Mouse (Mus musculus) ES-E14 (cell line): ENCODE measurements at regions not wholly inside any gene's neighbourhood (a gene's known extent, or its start where the extent isn't known, plus 50 kb on each side); places are given as distances from the start of the nearest gene placed in this dataset.

Experiments used
- DNase-seq: peaks from one replicate; pipeline ENCODE4 v3.0.0-alpha.2; 2013; ENCODE audit warnings: low read depth, low spot score
- H3K27ac ChIP-seq: 2 replicates; pipeline ENCODE4 v1.5.1; 2012; ENCODE audit warnings: low read depth, mild to moderate bottlenecking, low read length, moderate library complexity, mixed read lengths; ENCODE audit not compliant: poor library complexity, insufficient read depth, severe bottlenecking
- H3K36me3 ChIP-seq: 2 replicates; pipeline ENCODE4 v1.6.1; 2012; ENCODE audit warnings: mild to moderate bottlenecking, low read length, moderate library complexity, mixed read lengths; ENCODE audit not compliant: control insufficient read depth, poor library complexity, insufficient read depth, severe bottlenecking
- H3K4me1 ChIP-seq, 2 experiments: fragments of 150-350 bp in 1 of 2; sonication (generic) in 1 of 2; 2 replicates each; pipeline ENCODE4 v1.6.1; 2012; ENCODE audit warnings: low read length in 2 of 2, mild to moderate bottlenecking in 1 of 2, mixed read lengths in 1 of 2; ENCODE audit not compliant: control insufficient read depth in 2 of 2, insufficient read depth in 2 of 2, poor library complexity in 1 of 2
- H3K4me3 ChIP-seq, 2 experiments: fragments of 150-350 bp in 1 of 2; sonication (generic) in 1 of 2; 2 replicates each; pipeline ENCODE4 v1.5.1; 2012; ENCODE audit warnings: low read length in 2 of 2, low read depth in 1 of 2, mild to moderate bottlenecking in 1 of 2, mixed read lengths in 1 of 2; ENCODE audit not compliant: insufficient read depth in 1 of 2, poor library complexity in 1 of 2, severe bottlenecking in 1 of 2
- H3K9ac ChIP-seq: 2 replicates; pipeline ENCODE4 v1.6.1; 2012; ENCODE audit warnings: low read depth, mild to moderate bottlenecking, low read length, mixed read lengths; ENCODE audit not compliant: poor library complexity, insufficient read depth, severe bottlenecking
- H3K9me3 ChIP-seq: fragments of 150-350 bp; sonication (generic); 2 replicates; pipeline ENCODE4 v1.6.1; 2012; ENCODE audit warnings: low read depth, mild to moderate bottlenecking, low read length; ENCODE audit not compliant: control insufficient read depth, insufficient read depth
- CHD2 ChIP-seq: IDR thresholded peaks from 2 replicates; pipeline ENCODE4 v1.6.1; 2014; ENCODE audit warnings: mild to moderate bottlenecking, low read depth, low read length, inconsistent platforms
- HCFC1 ChIP-seq: IDR thresholded peaks from 2 replicates; pipeline ENCODE4 v1.6.1; 2012; ENCODE audit warnings: low read length, inconsistent platforms, borderline replicate concordance; ENCODE audit not compliant: insufficient read depth
- MAFK ChIP-seq: IDR thresholded peaks from 2 replicates; pipeline ENCODE4 v1.6.1; 2014; ENCODE audit warnings: mild to moderate bottlenecking, low read depth, low read length, inconsistent platforms; ENCODE audit not compliant: insufficient read depth
- ZC3H11A ChIP-seq: IDR thresholded peaks from 2 replicates; pipeline ENCODE4 v1.6.1; 2012; ENCODE audit warnings: low read depth, mild to moderate bottlenecking, inconsistent platforms, low read length, borderline replicate concordance
- ZNF384 ChIP-seq: IDR thresholded peaks from 2 replicates; pipeline ENCODE4 v1.6.1; 2012; ENCODE audit warnings: low read depth, low read length, inconsistent platforms
- in situ Hi-C, 2 experiments: fragments of 600-800 bp; cut with MboI; formaldehyde crosslinking; loops; one replicate each; pipeline ENCODE4 v1.15.1; 2025; ENCODE audit warnings: low sequenced_read_pairs in 2 of 2, inconsistent platforms in 1 of 2; ENCODE audit not compliant: unreplicated experiment in 2 of 2

GRCm38 (mm10) chr13:42522553-42522952, 157.9 kb upstream of the Phactr1 start:
- Histone ChIP-seq H3K4me1 (no peaks in the 10 kb centered on the region), H3K9ac (no peak overlapping the region), H3K4me3 (no peak overlapping the region), H3K36me3 (no peaks in the 10 kb centered on the region), H3K27ac (no peak overlapping the region), H3K9me3 (no peaks in the 10 kb centered on the region)
- TF ChIP-seq ZNF384 (no peak), MAFK (peak; percentile 81)
- no peak for DNase-seq
- in situ Hi-C loops: no loop called here

- H3K36me3 ChIP-seq: no peaks in the 10 kb centered on the region
- DNase-seq: no peak
- in situ Hi-C loops: no loop called here
- TF ChIP-seq CHD2 (no peak), ZC3H11A (no peak), HCFC1 (no peak), MAFK (no peak), ZNF384 (no peak)
- no peak overlapping the region for H3K4me3 ChIP-seq
- H3K9ac ChIP-seq: no peak overlapping the region
- no peaks in the 10 kb centered on the region for H3K4me1 ChIP-seq
- H3K27ac ChIP-seq: no peak overlapping the region
- no peaks in the 10 kb centered on the region for H3K9me3 ChIP-seq
These were observed 154.3 kb upstream of the Phactr1 start for GRCm38 (mm10) chr13:42526163-42526562.

DNA sequence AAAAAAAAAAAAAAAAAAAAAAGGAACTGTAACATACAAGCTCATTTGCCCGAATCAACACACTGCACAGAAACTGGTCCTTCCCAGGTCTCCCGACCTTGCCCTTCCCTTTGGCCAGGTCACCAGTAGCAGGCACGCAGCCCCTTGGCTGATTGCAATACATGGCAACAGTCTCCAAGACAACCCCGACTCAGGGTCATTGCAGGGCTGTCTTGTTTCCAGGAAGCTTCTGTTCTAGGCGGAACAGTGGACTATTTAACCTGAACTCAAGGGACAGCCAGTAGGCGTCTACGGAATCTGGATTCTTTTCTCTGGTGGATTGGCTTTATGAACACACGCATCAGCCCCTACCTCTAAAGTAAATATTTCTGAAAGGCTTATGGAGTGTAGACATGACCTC, 153.5 kb upstream of the Phactr1 start:
- H3K9ac ChIP-seq: no peak overlapping the region
- no peaks in the 10 kb centered on the region for H3K36me3 ChIP-seq
- H3K27ac ChIP-seq: no peak overlapping the region
- DNase-seq: no peak
- no peak overlapping the region for H3K4me3 ChIP-seq
- no peaks in the 10 kb centered on the region for H3K9me3 ChIP-seq
- no peaks in the 10 kb centered on the region for H3K4me1 ChIP-seq
- TF ChIP-seq ZC3H11A: no peak
- TF ChIP-seq CHD2: no peak
- TF ChIP-seq MAFK: no peak
- 0 out of 2 replicates have a peak, but pooled peaks have one; percentile 51 for TF ChIP-seq ZNF384
- in situ Hi-C loops: no loop called here

- Histone ChIP-seq H3K27ac (no peak overlapping the region), H3K4me3 (no peak overlapping the region), H3K9me3 (no peaks in the 10 kb centered on the region), H3K36me3 (no peaks in the 10 kb centered on the region), H3K9ac (no peak overlapping the region), H3K4me1 (no peaks in the 10 kb centered on the region)
- in situ Hi-C loops: no loop called here
- TF ChIP-seq ZC3H11A (no peak), MAFK (no peak), HCFC1 (no peak), CHD2 (no peak), ZNF384 (no peak)
- no peak for DNase-seq
These were observed 152.3 kb upstream of the Phactr1 start for GRCm38 (mm10) chr13:42528169-42528568.

DNA sequence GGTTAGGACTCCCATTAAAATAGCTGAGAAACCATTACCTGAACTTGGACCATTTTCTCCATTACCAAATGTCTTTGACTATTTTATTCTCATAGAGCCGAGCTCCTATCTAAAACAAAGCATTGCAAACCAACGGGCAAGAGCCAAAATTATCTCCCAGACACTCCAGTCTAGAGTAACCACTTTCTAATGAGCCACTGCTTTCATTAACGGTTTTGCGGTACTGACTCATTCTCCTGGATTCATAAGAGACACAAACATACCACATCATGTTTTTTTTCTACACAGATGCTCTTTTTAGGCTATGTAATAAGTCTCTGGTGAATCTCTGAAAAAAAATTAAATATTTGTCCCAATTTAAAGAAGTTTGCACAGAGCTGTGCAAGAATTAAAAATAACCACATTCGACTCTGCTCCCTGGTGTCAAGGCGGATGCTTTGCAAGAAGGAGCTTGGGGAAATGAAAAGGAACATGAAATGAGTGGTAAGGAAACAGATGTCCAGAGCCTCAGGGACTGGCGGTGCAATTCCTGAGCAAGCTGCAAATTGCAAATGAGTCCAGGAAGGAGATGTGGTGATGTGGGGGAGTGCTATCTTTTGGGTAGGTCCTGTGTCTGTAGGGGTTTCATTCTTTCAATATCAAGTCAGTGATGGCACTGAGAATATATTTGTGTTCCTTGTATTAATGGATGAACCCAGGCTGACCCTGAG, 143.8 kb upstream of the Phactr1 start:
- Histone ChIP-seq H3K36me3 (no peaks in the 10 kb centered on the region), H3K4me3 (no peak overlapping the region), H3K9me3 (no peaks in the 10 kb centered on the region), H3K9ac (no peak overlapping the region), H3K4me1 (no peaks in the 10 kb centered on the region), H3K27ac (no peak overlapping the region)
- no peak for TF ChIP-seq ZNF384
- TF ChIP-seq ZC3H11A: no peak
- no peak for TF ChIP-seq HCFC1
- TF ChIP-seq MAFK: no peak
- TF ChIP-seq CHD2: no peak
- in situ Hi-C loops: no loop called here
- DNase-seq: no peak
